Mouse (Mus musculus) kidney, postnatal 0 days (tissue): ENCODE measurements around the gene Parn. TPM values are rescaled to one million over a fixed set of nuclear protein-coding genes. Genes with fewer than 3 reads are reported as not detected.

Experiments used
- ATAC-seq: fragments of 200-750 bp; cut with Nextera tagmentation; replicated peaks from 2 replicates; pipeline ENCODE4 v1.8.0; 2017; ENCODE audit warnings: low read depth, moderate number of reproducible peaks, moderate TSS enrichment, moderate library complexity; ENCODE audit not compliant: low FRiP score
- DNase-seq: peaks from one replicate; pipeline ENCODE4 v3.0.0-alpha.2; 2016; ENCODE audit warnings: low spot score
- H3K27ac ChIP-seq: fragments of 300-500 bp; sonication (generic); 2 replicates; pipeline ENCODE4 v1.5.1; 2014; ENCODE audit warnings: mild to moderate bottlenecking
- H3K27me3 ChIP-seq: fragments of 300-500 bp; sonication (generic); 2 replicates; pipeline ENCODE4 v1.6.1; 2014; ENCODE audit warnings: low read length, mixed read lengths; ENCODE audit not compliant: insufficient read depth
- H3K36me3 ChIP-seq: fragments of 300-500 bp; sonication (generic); 2 replicates; pipeline ENCODE4 v1.6.1; 2014; ENCODE audit warnings: low read length, mixed read lengths; ENCODE audit not compliant: insufficient read depth
- H3K4me1 ChIP-seq: fragments of 300-500 bp; sonication (generic); replicated peaks from 2 replicates; pipeline ENCODE4 v1.6.1; 2014; ENCODE audit warnings: antibody characterized with exemption, low read length, mixed read lengths; ENCODE audit not compliant: insufficient read depth
- H3K4me2 ChIP-seq: fragments of 300-500 bp; sonication (generic); 2 replicates; pipeline ENCODE4 v1.6.1; 2014; ENCODE audit warnings: mild to moderate bottlenecking, low read length, moderate library complexity, mixed read lengths
- H3K4me3 ChIP-seq: fragments of 300-500 bp; sonication (generic); replicated peaks from 2 replicates; pipeline ENCODE4 v1.5.1; 2014; ENCODE audit warnings: low read depth, low read length
- H3K9ac ChIP-seq: fragments of 300-500 bp; sonication (generic); 2 replicates; pipeline ENCODE4 v1.6.1; 2014; ENCODE audit warnings: low read depth, low read length
- H3K9me3 ChIP-seq: fragments of 300-500 bp; sonication (generic); replicated peaks from 2 replicates; pipeline ENCODE4 v1.6.1; 2016; ENCODE audit warnings: low read length, inconsistent platforms, mixed read lengths
- CTCF ChIP-seq: IDR thresholded peaks from 2 replicates; pipeline ENCODE4 v1.5.1; 2016; ENCODE audit warnings: antibody characterized with exemption, low read depth, mild to moderate bottlenecking, moderate library complexity
- WGBS: fragments of 180-500 bp; shearing (Covaris S2); extraction: QIAGEN DNeasy Blood & Tissue Kit; methylation state at CpG from one replicate; pipeline ENCODE4 v1.1.7; 2014; 5-methylcytosine and 5-hydroxymethylcytosine counted together
- polyA plus RNA-seq: library from polyadenylated mRNA; unstranded; fragments of >200 nt; fragmentation: Nextera tagmentation; extraction: Ambion mirVana; gene quantifications from 2 replicates; pipeline ENCODE4 v1.2.1, GENCODE M21; 2015

Gene Parn
- polyA plus RNA-seq, 1 experiment from 2014 or later: 39.9 TPM

GRCm38 (mm10) chr16:13589049-13589408, 78.9 kb downstream of the Parn start:
- no peaks in the 10 kb centered on the region; the same call in 1 of the 2 replicates for H3K4me1 ChIP-seq
- DNase-seq (no peak), ATAC-seq (no peak)
- no peak overlapping the region for H3K9ac ChIP-seq
- no peak for TF ChIP-seq CTCF
- no peak overlapping the region for H3K4me3 ChIP-seq
- no peaks in the 10 kb centered on the region for H3K9me3 ChIP-seq
- 56% methylated on average over 2 of the region's 2 CpGs for WGBS
- H3K36me3 ChIP-seq: peaks cover 13% of the 10 kb centered on the region; the same call in 1 of the 2 replicates
- no peaks in the 10 kb centered on the region for H3K27me3 ChIP-seq
- H3K27ac ChIP-seq: peak overlapping the region; percentile 67
- H3K4me2 ChIP-seq: no peak overlapping the region

- Histone ChIP-seq H3K27me3 (no peaks in the 10 kb centered on the region), H3K9ac (no peak overlapping the region), H3K4me1 (no peaks in the 10 kb centered on the region; the same call in 1 of the 2 replicates), H3K27ac (peak overlapping the region; percentile 67), H3K36me3 (peaks cover 11% of the 10 kb centered on the region; the same call in 1 of the 2 replicates), H3K4me3 (no peak overlapping the region), H3K9me3 (no peaks in the 10 kb centered on the region), H3K4me2 (no peak overlapping the region)
- DNase-seq: peak; percentile 68
- ATAC-seq: no peak
- WGBS: 69% methylated on average over 5 of the region's 5 CpGs
- no peak for TF ChIP-seq CTCF
These were observed 79.6 kb downstream of the Parn start for GRCm38 (mm10) chr16:13588182-13589048.

- H3K27me3 ChIP-seq: no peaks in the 10 kb centered on the region
- H3K4me2 ChIP-seq: no peak overlapping the region
- H3K36me3 ChIP-seq: 0 out of 2 replicates have a peak, but pooled peaks cover 2% of the 10 kb centered on the region
- no peak for TF ChIP-seq CTCF
- DNase-seq (peak; percentile 75), ATAC-seq (0 out of 2 replicates have a peak, but pooled peaks have one; percentile 29)
- H3K4me3 ChIP-seq: no peak overlapping the region
- H3K4me1 ChIP-seq: no peaks in the 10 kb centered on the region; the same call in 1 of the 2 replicates
- H3K27ac ChIP-seq: peak overlapping the region; percentile 57
- 37% methylated on average over 9 of the region's 9 CpGs for WGBS
- H3K9me3 ChIP-seq: no peaks in the 10 kb centered on the region
- no peak overlapping the region for H3K9ac ChIP-seq
These were observed 82.7 kb downstream of the Parn start for GRCm38 (mm10) chr16:13585234-13585633.

- no peaks in the 10 kb centered on the region for H3K36me3 ChIP-seq
- H3K27ac ChIP-seq: no peak overlapping the region
- 91% methylated on average over 3 of the region's 3 CpGs for WGBS
- H3K27me3 ChIP-seq: no peaks in the 10 kb centered on the region
- no peak for ATAC-seq
- no peaks in the 10 kb centered on the region for H3K4me1 ChIP-seq
- H3K4me3 ChIP-seq: no peak overlapping the region
- no peaks in the 10 kb centered on the region for H3K9me3 ChIP-seq
- no peak overlapping the region for H3K9ac ChIP-seq
- peak; percentile 45; the same call in 1 of the 2 replicates for TF ChIP-seq CTCF
- no peak overlapping the region for H3K4me2 ChIP-seq
- DNase-seq: no peak
These were observed 87.2 kb downstream of the Parn start for GRCm38 (mm10) chr16:13580784-13581183.

GRCm38 (mm10) chr16:13580016-13580415, 88.0 kb downstream of the Parn start:
- 95% methylated on average over 1 of the region's 1 CpGs for WGBS
- TF ChIP-seq CTCF: no peak
- Histone ChIP-seq H3K4me2 (no peak overlapping the region), H3K4me1 (no peaks in the 10 kb centered on the region), H3K36me3 (no peaks in the 10 kb centered on the region), H3K9me3 (no peaks in the 10 kb centered on the region), H3K4me3 (no peak overlapping the region), H3K27ac (no peak overlapping the region), H3K27me3 (no peaks in the 10 kb centered on the region), H3K9ac (no peak overlapping the region)
- DNase-seq (no peak), ATAC-seq (no peak)

GRCm38 (mm10) chr16:13575306-13575705, 92.7 kb downstream of the Parn start:
- no peak for DNase-seq
- TF ChIP-seq CTCF: no peak
- H3K27me3 ChIP-seq: no peaks in the 10 kb centered on the region
- no peak overlapping the region for H3K27ac ChIP-seq
- no peak for ATAC-seq
- no peaks in the 10 kb centered on the region for H3K9me3 ChIP-seq
- no peaks in the 10 kb centered on the region for H3K36me3 ChIP-seq
- H3K4me3 ChIP-seq: no peak overlapping the region
- no peak overlapping the region for H3K9ac ChIP-seq
- 69% methylated on average over 4 of the region's 4 CpGs for WGBS
- no peaks in the 10 kb centered on the region for H3K4me1 ChIP-seq
- no peak overlapping the region for H3K4me2 ChIP-seq
